10 mouse cellular contexts compared by ENCODE assay signal in the genomic region with DNA sequence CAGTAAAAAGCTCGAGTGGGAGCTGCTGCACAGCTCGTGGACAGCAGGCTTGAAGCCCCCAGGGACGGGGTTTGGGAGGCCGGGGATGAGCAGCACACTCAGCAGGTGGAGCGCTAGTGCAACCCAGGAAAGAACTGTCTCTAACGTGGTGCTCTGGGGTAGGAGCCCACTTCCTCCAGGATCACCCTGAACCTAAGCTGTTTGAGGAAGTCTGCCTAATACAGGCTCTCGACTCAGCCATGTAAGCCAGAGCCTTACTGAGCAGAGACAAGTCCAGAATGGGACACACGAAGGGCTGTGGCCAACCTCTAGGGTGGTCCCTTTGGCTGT. TPM values are rescaled to one million over a fixed set of nuclear protein-coding genes. Genes with fewer than 3 reads are reported as not detected.
DNase-seq lines count a peak whose midpoint lies in the region; ATAC-seq and TF ChIP-seq lines count a peak whose summit lies in the region.
"Had no signal": no experiment of that assay in that cellular context is flagged by ENCODE, and none has a peak within 500 bp of the region (broad histone marks: within the 10 kb centered on the region; RNA-seq: fewer than 3 reads in every experiment).

No protein-coding gene starts in this region.

- no peak overlapping the region for H3K9ac ChIP-seq in heart, embryonic 11.5 days (ENCODE audit: low read depth, low read length)
- 0 out of 2 replicates have a peak overlapping the region, but pooled peaks have one; percentile 50 for H3K9ac ChIP-seq in hindbrain, embryonic 16.5 days (ENCODE audit: low read depth, low read length)
- no peak overlapping the region for H3K9ac ChIP-seq in midbrain, embryonic 11.5 days (ENCODE audit: low read length)
- H3K9ac ChIP-seq: liver, embryonic 13.5 days had no signal

- H3K4me3 ChIP-seq in heart, embryonic 11.5 days (ENCODE audit: low read depth, low read length) = no peak overlapping the region
- no peak overlapping the region for H3K4me3 ChIP-seq in bone marrow macrophage, adult 2 months (ENCODE audit: insufficient read depth, low read length)
- no peak overlapping the region for H3K4me3 ChIP-seq in hindbrain, embryonic 16.5 days (ENCODE audit: low read length)
- H3K4me3 ChIP-seq in midbrain, embryonic 11.5 days (ENCODE audit: low read depth, low read length) = no peak overlapping the region
- H3K4me3 ChIP-seq: liver, embryonic 13.5 days had no signal

- no peak for TF ChIP-seq CTCF in bone marrow macrophage, adult 2 months (IDR thresholded peaks at IDR 0.05; ENCODE audit: low read depth, low read length)

- ATAC-seq in heart, embryonic 11.5 days (replicated peaks; ENCODE audit: insufficient number of reproducible peaks, low FRiP score, low TSS enrichment) = no peak
- ATAC-seq in hindbrain, embryonic 16.5 days = no peak; the same call in 1 of the 2 replicates
- no peak for ATAC-seq in midbrain, embryonic 11.5 days (ENCODE audit: low FRiP score)

- intact Hi-C loops in heart, postnatal 14 days (cut with DNase I) = no loop called here

- H3K36me3 ChIP-seq in heart, embryonic 11.5 days (ENCODE audit: control insufficient read depth, insufficient read depth, low read length) = peaks cover 8% of the 10 kb centered on the region
- peaks cover 6% of the 10 kb centered on the region for H3K36me3 ChIP-seq in hindbrain, embryonic 16.5 days (ENCODE audit: control insufficient read depth, insufficient read depth, low read length)
- H3K36me3 ChIP-seq in midbrain, embryonic 11.5 days (ENCODE audit: control insufficient read depth, insufficient read depth, low read length) = peaks cover 9% of the 10 kb centered on the region

- TF ChIP-seq POLR2A in bone marrow macrophage, adult 2 months (IDR thresholded peaks at IDR 0.05; ENCODE audit: borderline replicate concordance, low read depth, low read length) = no peak

- WGBS in heart, embryonic 11.5 days (ENCODE audit: insufficient replicate concordance) = 51% methylated on average over 8 of the region's 8 CpGs
- 49% methylated on average over 8 of the region's 8 CpGs for WGBS in hindbrain, embryonic 16.5 days
- 52% methylated on average over 8 of the region's 8 CpGs for WGBS in midbrain, embryonic 11.5 days

- H3K27ac ChIP-seq in heart, embryonic 11.5 days (ENCODE audit: low read depth, low read length) = 0 out of 2 replicates have a peak overlapping the region, but pooled peaks have one; percentile 29
- H3K27ac ChIP-seq in bone marrow macrophage, adult 2 months (ENCODE audit: insufficient read depth, low read depth, low read length) = 0 out of 2 replicates have a peak overlapping the region, but pooled peaks have one; percentile 21
- peak overlapping the region; percentile 72 for H3K27ac ChIP-seq in hindbrain, embryonic 16.5 days (ENCODE audit: low read depth, low read length)
- H3K27ac ChIP-seq in midbrain, embryonic 11.5 days (ENCODE audit: low read depth, low read length) = 0 out of 2 replicates have a peak overlapping the region, but pooled peaks have one; percentile 16

- H3K4me1 ChIP-seq in heart, embryonic 11.5 days (ENCODE audit: control insufficient read depth, insufficient read depth, low read length) = peaks cover 17% of the 10 kb centered on the region
- H3K4me1 ChIP-seq in bone marrow macrophage, adult 2 months (ENCODE audit: control insufficient read depth, insufficient read depth, low read length) = peaks cover 13% of the 10 kb centered on the region
- H3K4me1 ChIP-seq in hindbrain, embryonic 16.5 days (ENCODE audit: control insufficient read depth, insufficient read depth, low read depth, low read length) = peaks cover 21% of the 10 kb centered on the region
- peaks cover 14% of the 10 kb centered on the region for H3K4me1 ChIP-seq in midbrain, embryonic 11.5 days (ENCODE audit: control insufficient read depth, insufficient read depth, low read length)

- H3K27me3 ChIP-seq in heart, embryonic 11.5 days (ENCODE audit: control insufficient read depth, insufficient read depth, low read length) = peaks cover 11% of the 10 kb centered on the region
- no peaks in the 10 kb centered on the region for H3K27me3 ChIP-seq in hindbrain, embryonic 16.5 days (replicated peaks; ENCODE audit: control insufficient read depth, insufficient read depth, low read length)
- H3K27me3 ChIP-seq in midbrain, embryonic 11.5 days (ENCODE audit: control insufficient read depth, insufficient read depth, low read length) = no peaks in the 10 kb centered on the region

- DNase-seq in heart, postnatal 14 days = no peak
- no peak for DNase-seq in midbrain, embryonic 11.5 days (ENCODE audit: low spot score, missing footprints)
- no peak for DNase-seq in embryo, embryonic 9.5 days (ENCODE audit: extremely low spot score)
- DNase-seq in cerebellum, adult 9-11 months = no peak
- no peak for DNase-seq in right cerebral cortex, postnatal 10 days (ENCODE audit: low spot score in 2 of 2)
- DNase-seq: liver, embryonic 13.5 days; thymus, postnatal 14 days had no signal

- H3K9me3 ChIP-seq in heart, embryonic 11.5 days (replicated peaks; ENCODE audit: control insufficient read depth, low read length) = no peaks in the 10 kb centered on the region
- H3K9me3 ChIP-seq in hindbrain, embryonic 16.5 days (ENCODE audit: control insufficient read depth, low read length) = no peaks in the 10 kb centered on the region
- no peaks in the 10 kb centered on the region for H3K9me3 ChIP-seq in midbrain, embryonic 11.5 days (ENCODE audit: control insufficient read depth, low read length)
- H3K9me3 ChIP-seq: liver, embryonic 13.5 days had no signal

- H3K4me2 ChIP-seq in heart, embryonic 11.5 days = no peak overlapping the region
- no peak overlapping the region for H3K4me2 ChIP-seq in hindbrain, embryonic 16.5 days (ENCODE audit: low read length)
- no peak overlapping the region for H3K4me2 ChIP-seq in midbrain, embryonic 11.5 days
- H3K4me2 ChIP-seq: liver, embryonic 13.5 days had no signal

RNA-seq across cellular contexts. Expression of gene Gcgr, which starts 8.4 kb away (rescaled TPM):
- polyA plus RNA-seq in heart, embryonic 11.5 days (2014; fragmentation: Nextera tagmentation; extraction: Ambion mirVana) = 1.5 and 1.8 TPM in 2 replicates
- total RNA-seq in heart, postnatal 14 days (2021) = 1 to 10 TPM; 1.7 to 2.4 TPM
- not detected in 2 replicates for polyA plus RNA-seq in bone marrow macrophage, adult 2 months (2012; ENCODE audit: insufficient read depth, insufficient read length, missing spikeins)
- polyA plus RNA-seq in hindbrain, embryonic 16.5 days (2015; fragmentation: Nextera tagmentation; extraction: Ambion mirVana) = 0.92 and 1.0 TPM in 2 replicates
- polyA plus RNA-seq in midbrain, embryonic 11.5 days (2014; fragmentation: Nextera tagmentation; extraction: Ambion mirVana) = 0.11 TPM in 1 of 2 replicates, not detected in the other

RNA-seq across cellular contexts. Expression of gene Mcrip1, which starts 10.6 kb away (rescaled TPM):
- 157 and 168 TPM in 2 replicates for polyA plus RNA-seq in heart, embryonic 11.5 days (2014; fragmentation: Nextera tagmentation; extraction: Ambion mirVana)
- 10 to 100 TPM; 53.5 to 58.1 TPM for total RNA-seq in heart, postnatal 14 days (2021)
- 63.5 and 64.0 TPM in 2 replicates for polyA plus RNA-seq in bone marrow macrophage, adult 2 months (2012; ENCODE audit: insufficient read depth, insufficient read length, missing spikeins)
- polyA plus RNA-seq in hindbrain, embryonic 16.5 days (2015; fragmentation: Nextera tagmentation; extraction: Ambion mirVana) = 243 and 245 TPM in 2 replicates
- 232 and 237 TPM in 2 replicates for polyA plus RNA-seq in midbrain, embryonic 11.5 days (2014; fragmentation: Nextera tagmentation; extraction: Ambion mirVana)

RNA-seq across cellular contexts. Expression of gene Ppp1r27, which starts 12.0 kb away (rescaled TPM):
- polyA plus RNA-seq in heart, embryonic 11.5 days (2014; fragmentation: Nextera tagmentation; extraction: Ambion mirVana) = not detected in 2 replicates
- total RNA-seq in heart, postnatal 14 days (2021) = under 1 TPM in 1 of 2 experiments, not detected in 1; 0.39 TPM
- polyA plus RNA-seq in bone marrow macrophage, adult 2 months (2012; ENCODE audit: insufficient read depth, insufficient read length, missing spikeins) = not detected in 2 replicates
- polyA plus RNA-seq in hindbrain, embryonic 16.5 days (2015; fragmentation: Nextera tagmentation; extraction: Ambion mirVana) = 0.64 TPM in 1 of 2 replicates, not detected in the other
- polyA plus RNA-seq in midbrain, embryonic 11.5 days (2014; fragmentation: Nextera tagmentation; extraction: Ambion mirVana) = not detected in 2 replicates

RNA-seq across cellular contexts. Expression of gene P4hb, which starts 34.1 kb away (rescaled TPM):
- polyA plus RNA-seq in heart, embryonic 11.5 days (2014; fragmentation: Nextera tagmentation; extraction: Ambion mirVana) = 506 and 569 TPM in 2 replicates
- total RNA-seq in heart, postnatal 14 days (2021) = 100 to 1,000 TPM; 238 to 247 TPM
- 292 and 334 TPM in 2 replicates for polyA plus RNA-seq in bone marrow macrophage, adult 2 months (2012; ENCODE audit: insufficient read depth, insufficient read length, missing spikeins)
- polyA plus RNA-seq in hindbrain, embryonic 16.5 days (2015; fragmentation: Nextera tagmentation; extraction: Ambion mirVana) = 252 and 298 TPM in 2 replicates
- polyA plus RNA-seq in midbrain, embryonic 11.5 days (2014; fragmentation: Nextera tagmentation; extraction: Ambion mirVana) = 492 and 493 TPM in 2 replicates

RNA-seq across cellular contexts. Expression of gene Arhgdia, which starts 42.5 kb away (rescaled TPM):
- 468 and 477 TPM in 2 replicates for polyA plus RNA-seq in heart, embryonic 11.5 days (2014; fragmentation: Nextera tagmentation; extraction: Ambion mirVana)
- 100 to 1,000 TPM; 164 to 180 TPM for total RNA-seq in heart, postnatal 14 days (2021)
- 628 and 760 TPM in 2 replicates for polyA plus RNA-seq in bone marrow macrophage, adult 2 months (2012; ENCODE audit: insufficient read depth, insufficient read length, missing spikeins)
- polyA plus RNA-seq in hindbrain, embryonic 16.5 days (2015; fragmentation: Nextera tagmentation; extraction: Ambion mirVana) = 501 and 544 TPM in 2 replicates
- 521 and 583 TPM in 2 replicates for polyA plus RNA-seq in midbrain, embryonic 11.5 days (2014; fragmentation: Nextera tagmentation; extraction: Ambion mirVana)

Comparison
In these comparisons a context has a peak if more than half of its experiments do, and no peak if none do; other contexts are left out.
1. H3K27ac ChIP-seq: peak in every context shown above with its lines; median percentile 72 in hindbrain, embryonic 16.5 days; 29 in heart, embryonic 11.5 days; 21 in bone marrow macrophage, adult 2 months; 16 in midbrain, embryonic 11.5 days.